Mouse (Mus musculus): ENCODE data around the gene Arrdc2. TPM values are rescaled to one million over a fixed set of nuclear protein-coding genes. Genes with fewer than 3 reads are reported as not detected.
"Not testable (repeated sequence)": the region's sequence is repeated elsewhere in the genome, so short reads cannot be mapped to it uniquely, and the experiment has no call there.

Arrdc2 gene
- polyA plus RNA-seq, 1 experiment from 2014 or later = 13.4 TPM

GRCm38 (mm10) chr8:70827010-70827409, 12.5 kb downstream of the Arrdc2 start:
- Histone ChIP-seq H3K36me3 (ENCODE audit: control insufficient read depth, insufficient read depth, low read length) (no peaks in the 10 kb centered on the region), H3K27ac (ENCODE audit: low read depth, low read length) (no peak overlapping the region), H3K9ac (ENCODE audit: low read depth, low read length) (no peak overlapping the region), H3K4me3 (ENCODE audit: low read depth, low read length) (no peak overlapping the region), H3K9me3 (ENCODE audit: control insufficient read depth, low read length) (peaks cover 2% of the 10 kb centered on the region; the same call in 1 of the 2 replicates), H3K27me3 (replicated peaks; ENCODE audit: control insufficient read depth, insufficient read depth, low read length) (no peaks in the 10 kb centered on the region), H3K4me1 (replicated peaks; ENCODE audit: control insufficient read depth, insufficient read depth, low read length) (no peaks in the 10 kb centered on the region), H3K4me2 (no peak overlapping the region)
- WGBS = 95% methylated on average over 2 of the region's 2 CpGs
- no peak for DNase-seq (ENCODE audit: low spot score)
- ATAC-seq (replicated peaks; ENCODE audit: low FRiP score) = no peak

GRCm38 (mm10) chr8:70825816-70826215, 13.7 kb downstream of the Arrdc2 start:
- no peaks in the 10 kb centered on the region for H3K27me3 ChIP-seq (replicated peaks; ENCODE audit: control insufficient read depth, insufficient read depth, low read length)
- H3K4me3 ChIP-seq (ENCODE audit: low read depth, low read length) = no peak overlapping the region
- ATAC-seq (replicated peaks; ENCODE audit: low FRiP score) (no peak), DNase-seq (ENCODE audit: low spot score) (no peak)
- H3K9ac ChIP-seq (ENCODE audit: low read depth, low read length) = no peak overlapping the region
- peaks cover 2% of the 10 kb centered on the region; the same call in 1 of the 2 replicates for H3K9me3 ChIP-seq (ENCODE audit: control insufficient read depth, low read length)
- 80% methylated on average over 8 of the region's 8 CpGs for WGBS
- no peak overlapping the region for H3K4me2 ChIP-seq
- H3K27ac ChIP-seq (ENCODE audit: low read depth, low read length) = no peak overlapping the region
- H3K36me3 ChIP-seq (ENCODE audit: control insufficient read depth, insufficient read depth, low read length) = no peaks in the 10 kb centered on the region
- H3K4me1 ChIP-seq (replicated peaks; ENCODE audit: control insufficient read depth, insufficient read depth, low read length) = peaks cover 3% of the 10 kb centered on the region; the same call in 1 of the 2 replicates

- DNase-seq (ENCODE audit: low spot score) (no peak), ATAC-seq (replicated peaks; ENCODE audit: low FRiP score) (no peak)
- WGBS = 84% methylated on average over 7 of the region's 7 CpGs
- Histone ChIP-seq H3K9me3 (ENCODE audit: control insufficient read depth, low read length) (peaks cover 2% of the 10 kb centered on the region; the same call in 1 of the 2 replicates), H3K36me3 (ENCODE audit: control insufficient read depth, insufficient read depth, low read length) (no peaks in the 10 kb centered on the region), H3K9ac (ENCODE audit: low read depth, low read length) (no peak overlapping the region), H3K4me2 (no peak overlapping the region), H3K27ac (ENCODE audit: low read depth, low read length) (no peak overlapping the region), H3K27me3 (replicated peaks; ENCODE audit: control insufficient read depth, insufficient read depth, low read length) (peaks cover 4% of the 10 kb centered on the region; the same call in 1 of the 2 replicates), H3K4me3 (ENCODE audit: low read depth, low read length) (no peak overlapping the region), H3K4me1 (replicated peaks; ENCODE audit: control insufficient read depth, insufficient read depth, low read length) (peaks cover 3% of the 10 kb centered on the region; the same call in 1 of the 2 replicates)
These were observed 15.7 kb downstream of the Arrdc2 start for GRCm38 (mm10) chr8:70823802-70824201.

- not testable (repeated sequence) for H3K9me3 ChIP-seq (ENCODE audit: control insufficient read depth, low read length); H3K36me3 ChIP-seq (ENCODE audit: control insufficient read depth, insufficient read depth, low read length); H3K27ac ChIP-seq (ENCODE audit: low read depth, low read length); DNase-seq (ENCODE audit: low spot score); H3K4me1 ChIP-seq (replicated peaks; ENCODE audit: control insufficient read depth, insufficient read depth, low read length); H3K27me3 ChIP-seq (replicated peaks; ENCODE audit: control insufficient read depth, insufficient read depth, low read length); H3K4me3 ChIP-seq (ENCODE audit: low read depth, low read length); H3K4me2 ChIP-seq; ATAC-seq (replicated peaks; ENCODE audit: low FRiP score); H3K9ac ChIP-seq (ENCODE audit: low read depth, low read length)
- 80% methylated on average over 3 of the region's 3 CpGs for whole genome bisulfite sequencing
These were observed 16.9 kb downstream of the Arrdc2 start for GRCm38 (mm10) chr8:70822594-70822993.

- H3K27me3 ChIP-seq (replicated peaks; ENCODE audit: control insufficient read depth, insufficient read depth, low read length) = peaks cover 7% of the 10 kb centered on the region
- H3K4me1 ChIP-seq (replicated peaks; ENCODE audit: control insufficient read depth, insufficient read depth, low read length) = peaks cover 5% of the 10 kb centered on the region
- no peak overlapping the region for H3K27ac ChIP-seq (ENCODE audit: low read depth, low read length)
- H3K9me3 ChIP-seq (ENCODE audit: control insufficient read depth, low read length) = peaks cover 1% of the 10 kb centered on the region; the same call in 1 of the 2 replicates
- H3K9ac ChIP-seq (ENCODE audit: low read depth, low read length) = 0 out of 2 replicates have a peak overlapping the region, but pooled peaks have one; percentile 22
- H3K4me2 ChIP-seq = no peak overlapping the region
- no peak overlapping the region for H3K4me3 ChIP-seq (ENCODE audit: low read depth, low read length)
- DNase-seq (ENCODE audit: low spot score) = no peak
- no peak for ATAC-seq (replicated peaks; ENCODE audit: low FRiP score)
- no peaks in the 10 kb centered on the region for H3K36me3 ChIP-seq (ENCODE audit: control insufficient read depth, insufficient read depth, low read length)
- 51% methylated on average over 11 of the region's 11 CpGs for WGBS
These were observed 17.5 kb downstream of the Arrdc2 start for GRCm38 (mm10) chr8:70821992-70822391.

GRCm38 (mm10) chr8:70821399-70821962, 18.0 kb downstream of the Arrdc2 start:
- Histone ChIP-seq H3K27ac (ENCODE audit: low read depth, low read length) (no peak overlapping the region), H3K36me3 (ENCODE audit: control insufficient read depth, insufficient read depth, low read length) (no peaks in the 10 kb centered on the region), H3K4me1 (replicated peaks; ENCODE audit: control insufficient read depth, insufficient read depth, low read length) (peaks cover 10% of the 10 kb centered on the region), H3K4me3 (ENCODE audit: low read depth, low read length) (no peak overlapping the region), H3K4me2 (no peak overlapping the region), H3K27me3 (replicated peaks; ENCODE audit: control insufficient read depth, insufficient read depth, low read length) (peaks cover 8% of the 10 kb centered on the region), H3K9me3 (ENCODE audit: control insufficient read depth, low read length) (no peaks in the 10 kb centered on the region), H3K9ac (ENCODE audit: low read depth, low read length) (0 out of 2 replicates have a peak overlapping the region, but pooled peaks have one; percentile 22)
- ATAC-seq (replicated peaks; ENCODE audit: low FRiP score) (peak; percentile 34; the same call in 1 of the 2 replicates), DNase-seq (ENCODE audit: low spot score) (peak; percentile 77)
- WGBS = 15% methylated on average over 30 of the region's 30 CpGs

GRCm38 (mm10) chr8:70820101-70820935, 19.2 kb downstream of the Arrdc2 start:
- Histone ChIP-seq H3K4me2 (peak overlapping the region; percentile 21), H3K4me1 (replicated peaks; ENCODE audit: control insufficient read depth, insufficient read depth, low read length) (peaks cover 11% of the 10 kb centered on the region), H3K36me3 (ENCODE audit: control insufficient read depth, insufficient read depth, low read length) (no peaks in the 10 kb centered on the region), H3K27ac (ENCODE audit: low read depth, low read length) (no peak overlapping the region), H3K9me3 (ENCODE audit: control insufficient read depth, low read length) (no peaks in the 10 kb centered on the region), H3K9ac (ENCODE audit: low read depth, low read length) (no peak overlapping the region), H3K27me3 (replicated peaks; ENCODE audit: control insufficient read depth, insufficient read depth, low read length) (peaks cover 12% of the 10 kb centered on the region), H3K4me3 (ENCODE audit: low read depth, low read length) (0 out of 2 replicates have a peak overlapping the region, but pooled peaks have one; percentile 3)
- ATAC-seq (replicated peaks; ENCODE audit: low FRiP score) (peak; percentile 61), DNase-seq (ENCODE audit: low spot score) (peak; percentile 64)
- WGBS = 7% methylated on average over 31 of the region's 31 CpGs

- H3K27me3 ChIP-seq (replicated peaks; ENCODE audit: control insufficient read depth, insufficient read depth, low read length) = peaks cover 12% of the 10 kb centered on the region
These were observed 22.8 kb downstream of the Arrdc2 start for GRCm38 (mm10) chr8:70816679-70817078.

More at GRCm38 (mm10) chr8:70816679-70817078, 22.8 kb downstream of the Arrdc2 start:
- DNase-seq (ENCODE audit: low spot score) (peak; percentile 77), ATAC-seq (replicated peaks; ENCODE audit: low FRiP score) (peak; percentile 77)
- Histone ChIP-seq H3K4me1 (replicated peaks; ENCODE audit: control insufficient read depth, insufficient read depth, low read length) (peaks cover 9% of the 10 kb centered on the region), H3K36me3 (ENCODE audit: control insufficient read depth, insufficient read depth, low read length) (no peaks in the 10 kb centered on the region), H3K4me3 (ENCODE audit: low read depth, low read length) (peak overlapping the region; percentile 24; the same call in 1 of the 2 replicates), H3K9ac (ENCODE audit: low read depth, low read length) (no peak overlapping the region), H3K4me2 (peak overlapping the region; percentile 57), H3K27ac (ENCODE audit: low read depth, low read length) (no peak overlapping the region), H3K9me3 (ENCODE audit: control insufficient read depth, low read length) (no peaks in the 10 kb centered on the region)
- WGBS = 10% methylated on average over 30 of the region's 30 CpGs

Data from liver, embryonic 11.5 days (tissue).